Mouse (Mus musculus): ENCODE measurements around the gene Mad1l1.

- no peak for TF ChIP-seq POLR2A (IDR thresholded peaks at IDR 0.05; ENCODE audit: low read depth, low read length)
- no peak for TF ChIP-seq CTCF (conservative IDR thresholded peaks at IDR 0.05; ENCODE audit: insufficient read depth, insufficient read length, low read depth, low read length)
These were observed 41.1 kb downstream of the Mad1l1 start for GRCm38 (mm10) chr5:140280205-140280604.

Data from kidney, adult 2 months (tissue).